Mouse (Mus musculus): ENCODE data around the gene Chit1.

DNA sequence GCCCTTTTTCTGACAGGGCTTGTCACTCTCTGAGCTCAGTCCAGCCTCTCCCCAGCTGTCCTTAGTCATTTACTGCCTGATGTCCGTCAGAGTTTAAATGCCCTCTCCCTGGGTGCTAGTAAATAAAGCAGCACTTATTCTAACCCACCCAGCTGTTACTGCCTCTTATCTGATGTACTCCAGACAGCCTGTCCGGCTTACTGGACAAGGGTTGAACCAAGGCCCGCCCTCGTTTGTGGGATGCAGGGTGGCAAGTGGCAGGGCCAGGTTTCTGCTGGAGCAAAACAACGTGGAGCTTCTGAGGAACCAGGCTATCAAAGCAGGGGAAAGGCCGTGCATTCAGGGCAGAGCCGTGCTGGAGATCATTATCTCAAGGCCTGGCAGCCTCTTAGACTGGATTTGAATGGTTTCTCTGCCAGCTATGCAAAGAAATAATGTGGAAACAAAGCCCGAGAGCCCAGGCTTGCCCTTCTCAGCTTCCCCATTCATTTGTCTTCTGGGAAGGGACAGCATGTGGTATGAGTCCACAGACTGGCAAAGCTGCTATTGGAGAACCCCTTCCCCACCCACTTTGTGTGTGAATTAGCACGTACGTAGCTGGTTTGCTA lies 39.5 kb upstream of the Chit1 start:
- no peak for TF ChIP-seq CTCF (IDR thresholded peaks at IDR 0.05; ENCODE audit: borderline replicate concordance, extremely low read depth, insufficient read depth, insufficient read length)
- TF ChIP-seq POLR2A (IDR thresholded peaks at IDR 0.05; ENCODE audit: borderline replicate concordance, extremely low read depth, insufficient read depth, insufficient read length, poor library complexity, severe bottlenecking), result no peak
